Mouse (Mus musculus): ENCODE results near the gene Nfkbiz.

DNA sequence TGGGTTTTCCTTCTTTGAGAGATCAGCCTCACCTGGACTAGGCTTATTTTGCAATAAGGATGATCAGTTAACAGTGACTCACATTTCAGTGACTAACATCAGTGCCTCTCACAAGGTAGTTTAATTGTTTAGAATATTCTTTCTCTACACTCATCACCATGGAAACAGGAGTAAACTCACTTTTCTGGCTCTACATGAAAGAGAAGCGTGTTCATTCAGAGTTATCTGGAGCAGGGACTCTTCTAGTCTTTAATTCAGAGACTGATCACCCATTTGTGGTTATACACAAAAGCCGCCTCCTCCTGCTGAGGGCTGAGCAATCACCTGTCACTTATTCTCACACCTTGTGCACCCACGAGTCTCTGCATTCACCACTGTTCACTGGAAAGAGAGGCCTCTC lies 68.5 kb downstream of the Nfkbiz start:
- TF ChIP-seq CTCF (IDR thresholded peaks at IDR 0.05; ENCODE audit: low read depth) (no peak), EP300 (IDR thresholded peaks at IDR 0.05; ENCODE audit: low read depth) (no peak)

Data from liver, embryonic 14.5 days (tissue).